In genomic region chr19:27519326-27520061, GRCm38 (mm10) we compare ENCODE assay signal across 13 mouse cellular contexts.
"Had no signal": no experiment of that assay in that cellular context is flagged by ENCODE, and none has a peak within 500 bp of the region (broad histone marks: within the 10 kb centered on the region; RNA-seq: fewer than 3 reads in every experiment).

No protein-coding gene starts in this region.

- H3K27me3 ChIP-seq: limb, embryonic 13.5 days; neural tube, embryonic 15.5 days had no signal

- H3K4me3 ChIP-seq: layer of hippocampus, adult 2 months; limb, embryonic 13.5 days; myocyte; neural tube, embryonic 15.5 days had no signal

- H3K4me1 ChIP-seq: limb, embryonic 13.5 days; neural tube, embryonic 15.5 days had no signal

- ATAC-seq: intestine, postnatal 0 days had no signal

- DNase-seq: kidney, adult 8-10 months; kidney, postnatal 4 days; lung, embryonic 14.5 days; midbrain, embryonic 14.5 days; right cerebral cortex, adult 18-20 months; right cerebral cortex, postnatal 25 days had no signal

- H3K9ac ChIP-seq: limb, embryonic 13.5 days; liver, embryonic 14.5 days; lung, embryonic 14.5 days; neural tube, embryonic 15.5 days had no signal

- H3K4me2 ChIP-seq: limb, embryonic 13.5 days; lung, embryonic 14.5 days; neural tube, embryonic 15.5 days had no signal

- H3K9me3 ChIP-seq: limb, embryonic 13.5 days; neural tube, embryonic 15.5 days had no signal

- H3K27ac ChIP-seq: kidney, postnatal 0 days; layer of hippocampus, adult 2 months; limb, embryonic 13.5 days; liver, embryonic 14.5 days; neural tube, embryonic 15.5 days had no signal

- H3K36me3 ChIP-seq: limb, embryonic 13.5 days; neural tube, embryonic 15.5 days had no signal
